In genomic region chr6:91409448-91410167, GRCm38 (mm10) we compare ENCODE assay signal across 9 mouse cellular contexts. TPM values are rescaled to one million over a fixed set of nuclear protein-coding genes. Genes with fewer than 3 reads are reported as not detected.
A peak's percentile ranks its signal among the peaks of the same experiment; 100 is the strongest.
DNase-seq lines count a peak whose midpoint lies in the region; ATAC-seq and TF ChIP-seq lines count a peak whose summit lies in the region.
"Had no signal": no experiment of that assay in that cellular context is flagged by ENCODE, and none has a peak within 500 bp of the region (broad histone marks: within the 10 kb centered on the region; RNA-seq: fewer than 3 reads in every experiment).

No protein-coding gene starts in this region.

- no peak for TF ChIP-seq CTCF in lung, embryonic 14.5 days (IDR thresholded peaks at IDR 0.05; ENCODE audit: low read depth)

- H3K4me1 ChIP-seq in lung, embryonic 14.5 days (ENCODE audit: insufficient read depth) = no peaks in the 10 kb centered on the region
- H3K4me1 ChIP-seq in embryonic facial prominence, embryonic 13.5 days = peaks cover 24% of the 10 kb centered on the region
- peaks cover 11% of the 10 kb centered on the region for H3K4me1 ChIP-seq in midbrain, embryonic 11.5 days (ENCODE audit: control insufficient read depth, insufficient read depth, low read length)

- H3K36me3 ChIP-seq in lung, embryonic 14.5 days (ENCODE audit: insufficient read depth) = no peaks in the 10 kb centered on the region
- H3K36me3 ChIP-seq in embryonic facial prominence, embryonic 13.5 days = no peaks in the 10 kb centered on the region
- H3K36me3 ChIP-seq in midbrain, embryonic 11.5 days (ENCODE audit: control insufficient read depth, insufficient read depth, low read length) = no peaks in the 10 kb centered on the region; the same call in none of the 2 replicates

- H3K4me3 ChIP-seq in lung, embryonic 14.5 days (ENCODE audit: low read depth, low read length) = peak overlapping the region; percentile 43
- H3K4me3 ChIP-seq in embryonic facial prominence, embryonic 13.5 days = peak overlapping the region; percentile 56
- H3K4me3 ChIP-seq in midbrain, embryonic 11.5 days (ENCODE audit: low read depth, low read length) = peak overlapping the region; percentile 66

- no peak for ATAC-seq in lung, embryonic 14.5 days (ENCODE audit: insufficient read depth)
- ATAC-seq in embryonic facial prominence, embryonic 13.5 days (ENCODE audit: insufficient number of reproducible peaks, insufficient read depth, low FRiP score, low TSS enrichment, low read depth) = no peak
- ATAC-seq in midbrain, embryonic 11.5 days (ENCODE audit: low FRiP score) = peak; percentile 34; the same call in 1 of the 2 replicates

- H3K9ac ChIP-seq in lung, embryonic 14.5 days = no peak overlapping the region
- H3K9ac ChIP-seq in embryonic facial prominence, embryonic 13.5 days = no peak overlapping the region
- H3K9ac ChIP-seq in midbrain, embryonic 11.5 days (ENCODE audit: low read length) = peak overlapping the region; percentile 86

- no peaks in the 10 kb centered on the region for H3K9me3 ChIP-seq in lung, embryonic 14.5 days (ENCODE audit: low read depth, low read length)
- no peaks in the 10 kb centered on the region for H3K9me3 ChIP-seq in embryonic facial prominence, embryonic 13.5 days
- H3K9me3 ChIP-seq in midbrain, embryonic 11.5 days (ENCODE audit: control insufficient read depth, low read length) = no peaks in the 10 kb centered on the region

- peak; percentile 39 for DNase-seq in lung, embryonic 14.5 days
- no peak for DNase-seq in lung, postnatal 25 days (ENCODE audit: low spot score)
- DNase-seq in kidney, adult 9 months = peak; percentile 48
- peak; percentile 91 for DNase-seq in midbrain, embryonic 11.5 days (ENCODE audit: low spot score, missing footprints)
- no peak for DNase-seq in adipocyte (ENCODE audit: low spot score)
- DNase-seq in urinary bladder, adult 2 months (ENCODE audit: low spot score) = no peak
- no peak for DNase-seq in spleen, adult 18-20 months

- no peak overlapping the region for H3K27ac ChIP-seq in lung, embryonic 14.5 days (ENCODE audit: low read depth)
- H3K27ac ChIP-seq in embryonic facial prominence, embryonic 13.5 days = no peak overlapping the region
- H3K27ac ChIP-seq in midbrain, embryonic 11.5 days (ENCODE audit: low read depth, low read length) = no peak overlapping the region; the same call in 1 of the 2 replicates

- H3K27me3 ChIP-seq in lung, embryonic 14.5 days (ENCODE audit: insufficient read depth, low read length) = peaks cover 61% of the 10 kb centered on the region
- peaks cover 81% of the 10 kb centered on the region for H3K27me3 ChIP-seq in embryonic facial prominence, embryonic 13.5 days
- peaks cover 47% of the 10 kb centered on the region for H3K27me3 ChIP-seq in midbrain, embryonic 11.5 days (ENCODE audit: control insufficient read depth, insufficient read depth, low read length)

- H3K4me2 ChIP-seq in lung, embryonic 14.5 days = peak overlapping the region; percentile 88
- H3K4me2 ChIP-seq in embryonic facial prominence, embryonic 13.5 days = peak overlapping the region; percentile 98
- peak overlapping the region; percentile 95 for H3K4me2 ChIP-seq in midbrain, embryonic 11.5 days

- under 1% methylated on average over 34 of the region's 34 CpGs for WGBS in lung, embryonic 14.5 days
- under 1% methylated on average over 34 of the region's 34 CpGs for WGBS in embryonic facial prominence, embryonic 13.5 days
- WGBS in midbrain, embryonic 11.5 days = under 1% methylated on average over 34 of the region's 34 CpGs

RNA-seq across cellular contexts. Expression of gene Wnt7a, which starts 1.6 kb away (rescaled TPM):
- 0.50 and 0.72 TPM in 2 replicates for polyA plus RNA-seq in lung, embryonic 14.5 days (2014; fragmentation: Nextera tagmentation; extraction: Ambion mirVana)
- 1.5 and 3.3 TPM in 2 replicates for polyA plus RNA-seq in embryonic facial prominence, embryonic 13.5 days (2015; fragmentation: Nextera tagmentation; extraction: Ambion mirVana)
- 11.5 and 12.4 TPM in 2 replicates for polyA plus RNA-seq in midbrain, embryonic 11.5 days (2014; fragmentation: Nextera tagmentation; extraction: Ambion mirVana)
- not detected in 2 replicates for polyA plus RNA-seq in urinary bladder, adult 2 months (2012; rRNA removed)
- polyA plus RNA-seq: liver, adult 2 months had no signal

Comparison
In these comparisons a context has a peak if more than half of its experiments do, and no peak if none do; other contexts are left out.
1. DNase-seq: peak in lung, embryonic 14.5 days (single experiment), kidney, adult 9 months (single experiment) and midbrain, embryonic 11.5 days (single experiment); none in lung, postnatal 25 days (single experiment), adipocyte (single experiment), urinary bladder, adult 2 months (single experiment) and spleen, adult 18-20 months (0 of 2).
2. Peak in every context shown above with its lines, with median percentiles within 50 percentile points of each other: H3K4me2 ChIP-seq and H3K4me3 ChIP-seq.